Mouse (Mus musculus): ENCODE results near the gene Klf12.

Klf12 gene

GRCm38 (mm10) chr14:100026671-100027070, 257.8 kb downstream of the Klf12 start:
- DNase-seq (ENCODE audit: low spot score) = no peak

GRCm38 (mm10) chr14:100017219-100017618, 267.3 kb downstream of the Klf12 start:
- no peak for DNase-seq (ENCODE audit: low spot score)

GRCm38 (mm10) chr14:100010525-100010924, 274.0 kb downstream of the Klf12 start:
- peak; percentile 6 for DNase-seq (ENCODE audit: low spot score)

- DNase-seq (ENCODE audit: low spot score) = peak; percentile 84
Observed at GRCm38 (mm10) chr14:100009790-100010382, 274.6 kb downstream of the Klf12 start.

GRCm38 (mm10) chr14:99983510-99983909, 301.0 kb downstream of the Klf12 start:
- DNase-seq (ENCODE audit: low spot score) = no peak

GRCm38 (mm10) chr14:99981209-99981608, 303.3 kb downstream of the Klf12 start:
- DNase-seq (ENCODE audit: low spot score) = no peak

GRCm38 (mm10) chr14:99967920-99968319, 316.6 kb downstream of the Klf12 start:
- DNase-seq (ENCODE audit: low spot score) = no peak

- no peak for DNase-seq (ENCODE audit: low spot score)
Observed at GRCm38 (mm10) chr14:99960500-99961229, 323.8 kb downstream of the Klf12 start.

GRCm38 (mm10) chr14:99955133-99955532, 329.3 kb downstream of the Klf12 start:
- DNase-seq (ENCODE audit: low spot score) = no peak

- no peak for DNase-seq (ENCODE audit: low spot score)
Observed at GRCm38 (mm10) chr14:99944221-99945108, 340.0 kb downstream of the Klf12 start.

GRCm38 (mm10) chr14:99943156-99943555, 341.3 kb downstream of the Klf12 start:
- peak; percentile 61 for DNase-seq (ENCODE audit: low spot score)

- DNase-seq (ENCODE audit: low spot score) = no peak
Observed at GRCm38 (mm10) chr14:99933456-99933855, 351.0 kb downstream of the Klf12 start.

GRCm38 (mm10) chr14:99931879-99932278, 352.6 kb downstream of the Klf12 start:
- peak; percentile 90 for DNase-seq (ENCODE audit: low spot score)

GRCm38 (mm10) chr14:99911912-99912311, 372.6 kb downstream of the Klf12 start:
- no peak for DNase-seq (ENCODE audit: low spot score)

- no peak for DNase-seq (ENCODE audit: low spot score)
Observed at GRCm38 (mm10) chr14:99910876-99911275, 373.6 kb downstream of the Klf12 start.

GRCm38 (mm10) chr14:99900902-99901301, 383.6 kb downstream of the Klf12 start:
- DNase-seq (ENCODE audit: low spot score) = no peak

GRCm38 (mm10) chr14:99898861-99899260, 385.6 kb downstream of the Klf12 start:
- DNase-seq (ENCODE audit: low spot score) = no peak

GRCm38 (mm10) chr14:99894708-99895383, 389.6 kb downstream of the Klf12 start:
- DNase-seq (ENCODE audit: low spot score) = peak; percentile 86

- no peak for DNase-seq (ENCODE audit: low spot score)
Observed at GRCm38 (mm10) chr14:99894062-99894461, 390.4 kb downstream of the Klf12 start.

- no peak for DNase-seq (ENCODE audit: low spot score)
Observed at GRCm38 (mm10) chr14:99886503-99886902, 398.0 kb downstream of the Klf12 start.

- DNase-seq (ENCODE audit: low spot score) = no peak
Observed at GRCm38 (mm10) chr14:99885562-99885961, 398.9 kb downstream of the Klf12 start.

GRCm38 (mm10) chr14:99885128-99885527, 399.4 kb downstream of the Klf12 start:
- no peak for DNase-seq (ENCODE audit: low spot score)
